ENCODE assay signal across 25 mouse cellular contexts in genomic region chr12:108430964-108431363, GRCm38 (mm10).
DNase-seq lines count a peak whose midpoint lies in the region; ATAC-seq and TF ChIP-seq lines count a peak whose summit lies in the region.
"Had no signal": no experiment of that assay in that cellular context is flagged by ENCODE, and none has a peak within 500 bp of the region (broad histone marks: within the 10 kb centered on the region; RNA-seq: fewer than 3 reads in every experiment).

No protein-coding gene starts in this region.

- no peak for DNase-seq in forebrain, embryonic 14.5 days (ENCODE audit: low spot score)
- no peak for DNase-seq in lung, postnatal 25 days (ENCODE audit: low spot score)
- no peak for DNase-seq in embryonic facial prominence, embryonic 10.5 days (ENCODE audit: low spot score)
- DNase-seq in lung, postnatal 0 days (ENCODE audit: low spot score): peak; percentile 64
- no peak for DNase-seq in gastrocnemius, postnatal 4 days (ENCODE audit: low spot score in 2 of 2)
- no peak for DNase-seq in retina, postnatal 1 day
- DNase-seq: adrenal gland, postnatal 25 days; cerebellum, adult 8-10 months; cerebellum, postnatal 36 days; gastrocnemius, adult 2 months; heart, postnatal 10 days; liver, embryonic 13.5 days; right cerebral cortex, postnatal 25 days; spleen, adult 18-20 months; thymus, adult 2 months; thymus, postnatal 4 days had no signal

- H3K9ac ChIP-seq in forebrain, embryonic 13.5 days: no peak overlapping the region
- H3K9ac ChIP-seq in forebrain, embryonic 14.5 days (ENCODE audit: low read length): no peak overlapping the region
- H3K9ac ChIP-seq in lung, embryonic 15.5 days: no peak overlapping the region
- H3K9ac ChIP-seq in lung, postnatal 0 days (replicated peaks; ENCODE audit: low read depth): no peak overlapping the region
- H3K9ac ChIP-seq: embryonic facial prominence, embryonic 15.5 days; liver, embryonic 13.5 days had no signal

- TF ChIP-seq CTCF in lung, postnatal 0 days (IDR thresholded peaks at IDR 0.05): no peak

- no peaks in the 10 kb centered on the region for H3K9me3 ChIP-seq in forebrain, embryonic 13.5 days (replicated peaks)
- H3K9me3 ChIP-seq in forebrain, embryonic 14.5 days (replicated peaks; ENCODE audit: control insufficient read depth, low read length): no peaks in the 10 kb centered on the region
- no peaks in the 10 kb centered on the region for H3K9me3 ChIP-seq in lung, embryonic 15.5 days
- no peaks in the 10 kb centered on the region for H3K9me3 ChIP-seq in embryonic facial prominence, embryonic 10.5 days
- no peaks in the 10 kb centered on the region for H3K9me3 ChIP-seq in lung, postnatal 0 days (ENCODE audit: low read length)
- H3K9me3 ChIP-seq: embryonic facial prominence, embryonic 15.5 days; liver, embryonic 13.5 days had no signal

- H3K4me2 ChIP-seq in forebrain, embryonic 13.5 days: no peak overlapping the region
- H3K4me2 ChIP-seq in forebrain, embryonic 14.5 days (ENCODE audit: low read length): no peak overlapping the region
- no peak overlapping the region for H3K4me2 ChIP-seq in lung, embryonic 15.5 days
- H3K4me2 ChIP-seq in lung, postnatal 0 days (replicated peaks; ENCODE audit: low read depth, low read length): no peak overlapping the region
- H3K4me2 ChIP-seq: embryonic facial prominence, embryonic 15.5 days; heart, embryonic 11.5 days; liver, embryonic 13.5 days had no signal

- no peaks in the 10 kb centered on the region for H3K27me3 ChIP-seq in forebrain, embryonic 13.5 days
- H3K27me3 ChIP-seq in forebrain, embryonic 14.5 days (replicated peaks; ENCODE audit: control insufficient read depth, insufficient read depth, low read length): no peaks in the 10 kb centered on the region
- no peaks in the 10 kb centered on the region for H3K27me3 ChIP-seq in lung, embryonic 15.5 days
- H3K27me3 ChIP-seq in embryonic facial prominence, embryonic 10.5 days (replicated peaks; ENCODE audit: low read depth, poor library complexity, severe bottlenecking): no peaks in the 10 kb centered on the region
- H3K27me3 ChIP-seq in lung, postnatal 0 days (replicated peaks; ENCODE audit: insufficient read depth, low read length): no peaks in the 10 kb centered on the region
- H3K27me3 ChIP-seq: embryonic facial prominence, embryonic 15.5 days had no signal

- H3K4me3 ChIP-seq in forebrain, embryonic 13.5 days: no peak overlapping the region
- H3K4me3 ChIP-seq in forebrain, embryonic 14.5 days (ENCODE audit: low read depth, low read length): no peak overlapping the region
- no peak overlapping the region for H3K4me3 ChIP-seq in lung, embryonic 15.5 days
- no peak overlapping the region for H3K4me3 ChIP-seq in embryonic facial prominence, embryonic 10.5 days
- H3K4me3 ChIP-seq in lung, postnatal 0 days (ENCODE audit: low read depth, low read length): no peak overlapping the region
- H3K4me3 ChIP-seq: embryonic facial prominence, embryonic 15.5 days; gastrocnemius, adult 2 months; left cerebral cortex, adult 2 months; liver, embryonic 13.5 days had no signal

- H3K4me1 ChIP-seq in forebrain, embryonic 13.5 days: peaks cover 46% of the 10 kb centered on the region
- peaks cover 27% of the 10 kb centered on the region for H3K4me1 ChIP-seq in forebrain, embryonic 14.5 days (ENCODE audit: control insufficient read depth, insufficient read depth, low read length)
- H3K4me1 ChIP-seq in lung, embryonic 15.5 days: peaks cover 48% of the 10 kb centered on the region
- H3K4me1 ChIP-seq in embryonic facial prominence, embryonic 10.5 days: peaks cover 30% of the 10 kb centered on the region
- H3K4me1 ChIP-seq in lung, postnatal 0 days (ENCODE audit: insufficient read depth, low read depth, low read length): 0 out of 2 replicates have a peak, but pooled peaks cover 3% of the 10 kb centered on the region
- H3K4me1 ChIP-seq: liver, embryonic 13.5 days had no signal

- 0 out of 2 replicates have a peak overlapping the region, but pooled peaks have one; percentile 7 for H3K27ac ChIP-seq in forebrain, embryonic 13.5 days
- H3K27ac ChIP-seq in forebrain, embryonic 14.5 days (ENCODE audit: low read depth, low read length): no peak overlapping the region
- peak overlapping the region; percentile 8; the same call in 1 of the 2 replicates for H3K27ac ChIP-seq in lung, embryonic 15.5 days
- 0 out of 2 replicates have a peak overlapping the region, but pooled peaks have one; percentile 5 for H3K27ac ChIP-seq in embryonic facial prominence, embryonic 10.5 days (replicated peaks)
- H3K27ac ChIP-seq in lung, postnatal 0 days (ENCODE audit: low read length): no peak overlapping the region
- H3K27ac ChIP-seq: embryonic facial prominence, embryonic 15.5 days; gastrocnemius, adult 2 months; kidney, postnatal 0 days; left cerebral cortex, adult 2 months; liver, embryonic 13.5 days; macrophage had no signal

- no peak for TF ChIP-seq EP300 in lung, postnatal 0 days (IDR thresholded peaks at IDR 0.05)

- no peak for ATAC-seq in forebrain, embryonic 13.5 days
- no peak for ATAC-seq in forebrain, embryonic 14.5 days
- peak; percentile 63 for ATAC-seq in lung, embryonic 15.5 days (ENCODE audit: borderline replicate concordance, extremely low read depth, low FRiP score, low TSS enrichment)
- peak; percentile 52 for ATAC-seq in lung, postnatal 0 days
- ATAC-seq: CD4-positive, CD25-positive, alpha-beta regulatory T cell, adult 4 months; inflammation-experienced regulatory T-cells, adult 6 months had no signal

- WGBS in forebrain, embryonic 13.5 days: 57% methylated on average over 3 of the region's 3 CpGs
- WGBS in forebrain, embryonic 14.5 days: 59% methylated on average over 3 of the region's 3 CpGs
- 55% methylated on average over 3 of the region's 3 CpGs for WGBS in lung, embryonic 15.5 days
- 67% methylated on average over 3 of the region's 3 CpGs for whole genome bisulfite sequencing in embryonic facial prominence, embryonic 10.5 days
- WGBS in lung, postnatal 0 days: 53% methylated on average over 3 of the region's 3 CpGs

- H3K36me3 ChIP-seq in forebrain, embryonic 13.5 days (ENCODE audit: poor library complexity, severe bottlenecking): no peaks in the 10 kb centered on the region
- no peaks in the 10 kb centered on the region for H3K36me3 ChIP-seq in forebrain, embryonic 14.5 days (ENCODE audit: control insufficient read depth, insufficient read depth, low read length)
- no peaks in the 10 kb centered on the region for H3K36me3 ChIP-seq in lung, embryonic 15.5 days
- H3K36me3 ChIP-seq in embryonic facial prominence, embryonic 10.5 days (replicated peaks): 0 out of 2 replicates have a peak, but pooled peaks cover 4% of the 10 kb centered on the region
- H3K36me3 ChIP-seq in lung, postnatal 0 days (ENCODE audit: insufficient read depth, low read length): no peaks in the 10 kb centered on the region
- H3K36me3 ChIP-seq: embryonic facial prominence, embryonic 15.5 days; liver, embryonic 13.5 days had no signal

Comparison
In these comparisons a context has a peak if more than half of its experiments do, and no peak if none do; other contexts are left out.
1. H3K27ac ChIP-seq: peak in forebrain, embryonic 13.5 days (single experiment), lung, embryonic 15.5 days (single experiment) and embryonic facial prominence, embryonic 10.5 days (single experiment); none in forebrain, embryonic 14.5 days (single experiment) and lung, postnatal 0 days (single experiment).
2. ATAC-seq: peak in lung, embryonic 15.5 days (single experiment) and lung, postnatal 0 days (single experiment); none in forebrain, embryonic 13.5 days (single experiment) and forebrain, embryonic 14.5 days (single experiment).